Mouse (Mus musculus) brain, embryonic 14.5 days (tissue): ENCODE measurements at regions not wholly inside any gene's neighbourhood (a gene's known extent, or its start where the extent isn't known, plus 50 kb on each side); places are given as distances from the start of the nearest gene placed in this dataset.

ENCODE experiments used
- CTCF ChIP-seq: fragments of 200-500 bp; IDR thresholded peaks from 2 replicates; pipeline ENCODE4 v1.5.1; 2012; ENCODE audit warnings: inconsistent platforms, mild to moderate bottlenecking, moderate library complexity, borderline replicate concordance; ENCODE audit not compliant: insufficient read depth, insufficient read length; ENCODE audit errors: extremely low read depth
- POLR2A ChIP-seq: fragments of 200-500 bp; IDR thresholded peaks from 2 replicates; pipeline ENCODE4 v1.6.1; 2012; ENCODE audit warnings: mild to moderate bottlenecking, inconsistent platforms, borderline replicate concordance; ENCODE audit not compliant: poor library complexity, insufficient read depth, insufficient read length, severe bottlenecking; ENCODE audit errors: extremely low read depth

DNA sequence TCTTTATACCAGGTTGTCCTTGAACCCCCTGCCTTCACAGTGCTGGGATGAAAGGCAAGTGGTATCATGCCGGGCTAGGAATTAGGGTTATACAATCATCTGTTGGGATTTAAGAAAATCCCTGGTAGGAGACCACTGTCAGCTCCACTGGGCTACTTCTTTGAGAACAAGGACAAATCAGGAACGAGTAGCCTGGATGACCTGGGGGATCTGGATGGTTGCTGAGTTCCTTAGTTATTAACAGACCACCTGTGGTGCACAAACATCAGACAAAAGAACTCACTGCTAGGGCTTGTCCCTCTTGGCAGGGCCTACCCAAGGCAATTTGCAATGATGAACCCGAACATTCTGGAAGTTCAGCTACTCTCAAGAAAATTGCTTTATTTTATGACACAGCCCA, 55.7 kb upstream of the Egfl6 start:
- TF ChIP-seq CTCF (no peak), POLR2A (no peak)
